In the genomic region with DNA sequence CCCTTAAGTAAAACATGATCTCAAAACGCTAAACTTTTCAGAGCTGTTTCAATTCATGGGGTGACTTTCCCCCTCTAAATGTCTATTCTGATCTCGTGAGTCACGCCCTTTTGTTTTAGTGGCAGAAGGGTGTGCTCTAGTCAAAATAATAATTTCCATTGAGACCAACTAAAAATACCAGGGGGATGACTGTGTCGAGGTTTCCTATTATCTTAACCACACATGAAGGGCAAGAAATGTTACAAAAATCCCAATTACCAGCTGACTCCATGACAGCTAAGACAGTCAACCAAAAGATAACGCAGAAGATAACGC, we compare ENCODE assay signal across 8 mouse cellular contexts. TPM values are rescaled to one million over a fixed set of nuclear protein-coding genes. Genes with fewer than 3 reads are reported as not detected.
DNase-seq lines count a peak whose midpoint lies in the region; ATAC-seq and TF ChIP-seq lines count a peak whose summit lies in the region.

No protein-coding gene starts in this region.

- no peak for TF ChIP-seq EP300 in heart, postnatal 0 days (IDR thresholded peaks at IDR 0.05; ENCODE audit: low read depth)

- H3K9me3 ChIP-seq in heart, postnatal 0 days (replicated peaks; ENCODE audit: control insufficient read depth, low read length): no peaks in the 10 kb centered on the region
- H3K9me3 ChIP-seq in hindbrain, embryonic 14.5 days (ENCODE audit: control insufficient read depth, low read length): no peaks in the 10 kb centered on the region
- H3K9me3 ChIP-seq in midbrain, embryonic 13.5 days: no peaks in the 10 kb centered on the region

- POLR2A ChIA-PET in Patski (lab: Charles Lee): interaction anchor here (1.0 kb wide), 1 partner anchor 34 kb away, joined by 3 read pairs; no protein-coding TSS in a partner anchor

- 50% methylated on average over 6 of the region's 6 CpGs for WGBS in heart, postnatal 0 days
- 60% methylated on average over 6 of the region's 6 CpGs for WGBS in hindbrain, embryonic 14.5 days
- WGBS in midbrain, embryonic 13.5 days: 60% methylated on average over 6 of the region's 6 CpGs

- in situ Hi-C loops in Patski (cut with MboI; ENCODE audit: low pct_unique_long_range_greater_than_20kb): loop anchor here (5.0 kb wide), 2 partner anchors 49 to 66 kb away; no protein-coding TSS in a partner anchor

- TF ChIP-seq CTCF in heart, postnatal 0 days (IDR thresholded peaks at IDR 0.05; ENCODE audit: low read depth): no peak
- TF ChIP-seq CTCF in Patski (IDR thresholded peaks at IDR 0.05): no peak

- intact Hi-C loops in left cerebral cortex, postnatal 10 days (cut with DNase I): no loop called here

- CTCF ChIA-PET in Patski (lab: Charles Lee): interaction anchor here (0.8 to 1.2 kb wide), 5 partner anchors 11 to 66 kb away, joined by 3 to 4 read pairs (median 3); no protein-coding TSS in a partner anchor

- H3K27ac ChIP-seq in heart, postnatal 0 days (ENCODE audit: low read depth): no peak overlapping the region
- H3K27ac ChIP-seq in hindbrain, embryonic 14.5 days: no peak overlapping the region
- no peak overlapping the region for H3K27ac ChIP-seq in midbrain, embryonic 13.5 days

- peak overlapping the region; percentile 72 for H3K4me3 ChIP-seq in heart, postnatal 0 days (ENCODE audit: low read depth, low read length)
- peak overlapping the region; percentile 64 for H3K4me3 ChIP-seq in hindbrain, embryonic 14.5 days (replicated peaks; ENCODE audit: low read length)
- H3K4me3 ChIP-seq in midbrain, embryonic 13.5 days (replicated peaks): peak overlapping the region; percentile 79

- DNase-seq in heart, postnatal 0 days (ENCODE audit: low spot score): no peak
- DNase-seq in heart, adult 8-10 months (ENCODE audit: low spot score): no peak
- DNase-seq in Patski (ENCODE audit: low read depth, low spot score): peak; percentile 54
- no peak for DNase-seq in hindbrain, embryonic 14.5 days (ENCODE audit: low spot score)
- no peak for DNase-seq in left cerebral cortex, postnatal 10 days (ENCODE audit: extremely low spot score in 1 of 2, low spot score in 2 of 2)

- H3K4me1 ChIP-seq in heart, postnatal 0 days (ENCODE audit: control insufficient read depth, insufficient read depth): no peaks in the 10 kb centered on the region; the same call in 1 of the 2 replicates
- H3K4me1 ChIP-seq in hindbrain, embryonic 14.5 days (replicated peaks; ENCODE audit: control insufficient read depth, insufficient read depth, low read length): 0 out of 2 replicates have a peak, but pooled peaks cover 8% of the 10 kb centered on the region
- H3K4me1 ChIP-seq in midbrain, embryonic 13.5 days (replicated peaks): peaks cover 14% of the 10 kb centered on the region

- peak overlapping the region; percentile 63; the same call in 1 of the 2 replicates for H3K9ac ChIP-seq in heart, postnatal 0 days (replicated peaks; ENCODE audit: low read depth, low read length)
- H3K9ac ChIP-seq in hindbrain, embryonic 14.5 days: peak overlapping the region; percentile 70; the same call in 1 of the 2 replicates
- no peak overlapping the region; the same call in 1 of the 2 replicates for H3K9ac ChIP-seq in midbrain, embryonic 13.5 days (replicated peaks)

- peak overlapping the region; percentile 95 for H3K4me2 ChIP-seq in heart, postnatal 0 days (ENCODE audit: low read depth, low read length)
- H3K4me2 ChIP-seq in hindbrain, embryonic 14.5 days (replicated peaks): peak overlapping the region; percentile 95
- peak overlapping the region; percentile 100 for H3K4me2 ChIP-seq in midbrain, embryonic 13.5 days (replicated peaks)

- 0 out of 2 replicates have a peak, but pooled peaks cover 6% of the 10 kb centered on the region for H3K36me3 ChIP-seq in heart, postnatal 0 days (replicated peaks; ENCODE audit: control insufficient read depth, insufficient read depth, low read length)
- no peaks in the 10 kb centered on the region for H3K36me3 ChIP-seq in hindbrain, embryonic 14.5 days (replicated peaks; ENCODE audit: control insufficient read depth, insufficient read depth)
- H3K36me3 ChIP-seq in midbrain, embryonic 13.5 days: no peaks in the 10 kb centered on the region

- H3K27me3 ChIP-seq in heart, postnatal 0 days (ENCODE audit: control insufficient read depth, insufficient read depth, low read length): no peaks in the 10 kb centered on the region
- H3K27me3 ChIP-seq in Patski: no peaks in the 10 kb centered on the region
- peaks cover 3% of the 10 kb centered on the region; the same call in 1 of the 2 replicates for H3K27me3 ChIP-seq in hindbrain, embryonic 14.5 days (ENCODE audit: control insufficient read depth, insufficient read depth, low read length)
- H3K27me3 ChIP-seq in midbrain, embryonic 13.5 days: peaks cover 9% of the 10 kb centered on the region

- ATAC-seq in heart, postnatal 0 days (ENCODE audit: insufficient read depth, low read depth): no peak
- ATAC-seq in Patski: peak; percentile 10
- ATAC-seq in hindbrain, embryonic 14.5 days (ENCODE audit: low FRiP score): no peak
- no peak for ATAC-seq in midbrain, embryonic 13.5 days
- ATAC-seq in monocyte, adult 5-6 weeks (replicated peaks; ENCODE audit: insufficient number of reproducible peaks, low FRiP score, low TSS enrichment, poor library complexity, severe bottlenecking): no peak
- ATAC-seq in granulocyte monocyte progenitor cell, adult 5-6 weeks (replicated peaks; ENCODE audit: poor library complexity, severe bottlenecking): no peak

RNA-seq across cellular contexts. Expression of a gene that starts 1.3 kb away (rescaled TPM):
- 21.0 and 31.0 TPM in 2 replicates for total RNA-seq in heart, postnatal 0 days (2014; rRNA removed; ENCODE audit: low replicate concordance)
- 7.7 and 13.2 TPM in 2 replicates for polyA plus RNA-seq in heart, postnatal 0 days (2015; fragmentation: Nextera tagmentation; extraction: Ambion mirVana)
- 10 to 100 TPM in 3 of 4 experiments, 1 to 10 TPM in 1; 9.3 to 13.4 (median 10.9) TPM for total RNA-seq in heart, adult 8-10 months (2022)
- polyA plus RNA-seq in Patski (2021): 33.7 TPM
- 58.4 and 59.0 TPM in 2 replicates for polyA plus RNA-seq in hindbrain, embryonic 14.5 days (2014; fragmentation: Nextera tagmentation; extraction: Ambion mirVana)
- polyA plus RNA-seq in midbrain, embryonic 13.5 days (2015; fragmentation: Nextera tagmentation; extraction: Ambion mirVana): 26.5 and 26.9 TPM in 2 replicates
- 18.7 to 39.0 TPM (median 26.6 TPM) in 3 replicates for total RNA-seq in monocyte, adult 5-6 weeks (2017)
- 10 to 100 TPM; 70.9 to 74.5 TPM for total RNA-seq in left cerebral cortex, postnatal 10 days (2021)
- 25.1 and 39.0 TPM in 2 replicates for total RNA-seq in granulocyte monocyte progenitor cell, adult 5-6 weeks (2014; fragmentation: Nextera tagmentation)
- total RNA-seq in granulocyte monocyte progenitor cell, adult 5-6 weeks (2017): 20.8 and 23.1 TPM in 2 replicates
